Mouse (Mus musculus): ENCODE data around the gene Slc16a3.
A peak's percentile ranks its signal among the peaks of the same experiment; 100 is the strongest.

The Slc16a3 gene

DNA sequence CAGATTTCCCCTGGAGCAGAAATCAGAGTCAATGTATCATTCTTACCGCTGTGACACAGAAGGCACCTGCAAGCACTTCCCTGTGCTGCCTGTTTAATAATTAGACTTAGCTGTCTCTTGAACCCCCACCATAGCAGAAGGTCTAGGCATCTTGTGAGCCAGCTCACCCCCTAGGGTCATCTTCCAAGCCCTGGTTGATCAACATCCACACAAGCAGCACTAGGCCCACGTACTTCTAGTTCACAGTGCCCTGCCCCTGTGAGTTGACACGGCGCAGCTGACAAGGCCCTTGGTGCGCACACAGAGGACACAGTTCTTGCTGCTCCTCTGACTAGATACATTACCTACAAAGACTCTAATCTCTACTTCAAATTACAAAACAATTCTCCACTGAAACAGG, 21.5 kb downstream of the Slc16a3 start:
- no peak for ATAC-seq (ENCODE audit: insufficient number of reproducible peaks, low FRiP score, low TSS enrichment)

DNA sequence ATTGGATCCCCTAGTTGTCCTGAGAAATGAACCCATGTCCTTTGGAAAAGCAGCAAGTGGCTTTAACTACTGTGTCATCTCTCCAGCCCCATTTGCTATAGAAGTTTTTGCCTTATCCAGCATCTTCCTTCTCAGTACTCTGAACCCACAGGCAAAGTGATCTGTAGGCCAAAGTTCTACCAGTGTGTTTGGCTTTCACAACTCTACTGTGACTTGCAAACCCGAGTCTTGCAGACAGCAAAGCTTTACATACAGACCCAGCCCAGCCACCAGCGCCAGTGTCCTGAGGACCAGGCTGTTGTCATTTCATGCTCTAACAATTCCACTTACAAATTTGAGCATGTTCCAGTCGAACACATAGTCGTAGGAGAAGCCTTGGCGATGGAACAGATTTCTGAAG, 23.0 kb downstream of the Slc16a3 start:
- ATAC-seq (ENCODE audit: insufficient number of reproducible peaks, low FRiP score, low TSS enrichment) = no peak

DNA sequence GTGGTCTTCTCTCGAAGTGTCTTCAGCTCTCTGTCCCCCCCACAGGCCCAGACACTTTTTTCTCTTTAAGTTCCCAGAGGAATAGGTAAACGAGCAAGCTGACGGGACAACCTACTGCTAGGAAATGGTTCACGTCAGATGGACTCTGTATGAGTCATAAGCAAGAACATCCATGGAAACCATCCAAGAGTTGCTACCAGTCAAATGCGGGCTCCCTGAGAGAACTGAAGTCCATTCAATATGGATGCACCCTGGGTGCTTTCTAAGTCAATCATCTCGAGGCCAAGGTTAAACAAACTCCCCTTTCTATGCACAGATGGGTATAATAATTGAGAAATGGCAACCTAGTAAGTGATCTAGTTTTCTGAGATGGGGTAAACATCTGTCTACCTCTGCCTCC, 25.0 kb downstream of the Slc16a3 start:
- no peak for ATAC-seq (ENCODE audit: insufficient number of reproducible peaks, low FRiP score, low TSS enrichment)

DNA sequence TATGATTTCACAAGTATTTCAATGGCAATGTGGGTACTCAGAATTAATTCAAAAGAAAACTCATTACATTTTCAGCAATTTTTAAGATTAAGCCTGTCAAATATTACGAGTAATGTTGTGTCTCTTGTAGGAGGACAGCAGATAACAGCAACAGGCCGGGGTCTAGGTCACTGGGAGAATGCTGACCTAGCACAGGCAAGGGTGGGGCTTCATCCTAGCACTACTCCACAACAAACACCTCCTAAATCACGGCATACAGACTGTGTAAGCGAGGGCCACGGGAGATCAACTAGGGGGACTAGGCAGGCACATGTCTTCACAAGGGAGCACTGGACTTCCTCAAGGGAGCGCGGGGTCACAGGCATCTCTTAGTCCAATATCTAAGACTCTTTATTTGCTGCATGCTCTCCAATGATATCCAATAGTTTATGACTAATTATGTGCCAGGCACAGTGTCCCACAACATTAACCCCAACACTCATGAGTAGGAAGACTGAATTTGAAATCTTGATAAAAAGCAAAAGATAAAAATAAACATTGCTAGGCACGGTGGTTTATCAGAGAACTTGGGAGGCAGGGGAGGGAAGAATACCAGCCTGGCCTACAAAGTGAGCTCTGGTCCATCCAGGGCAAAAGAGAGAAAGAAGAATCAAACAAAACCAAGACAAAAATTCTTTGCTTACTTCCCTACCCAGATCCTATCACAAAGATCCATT, 31.6 kb downstream of the Slc16a3 start:
- no peak for ATAC-seq (ENCODE audit: insufficient number of reproducible peaks, low FRiP score, low TSS enrichment)

DNA sequence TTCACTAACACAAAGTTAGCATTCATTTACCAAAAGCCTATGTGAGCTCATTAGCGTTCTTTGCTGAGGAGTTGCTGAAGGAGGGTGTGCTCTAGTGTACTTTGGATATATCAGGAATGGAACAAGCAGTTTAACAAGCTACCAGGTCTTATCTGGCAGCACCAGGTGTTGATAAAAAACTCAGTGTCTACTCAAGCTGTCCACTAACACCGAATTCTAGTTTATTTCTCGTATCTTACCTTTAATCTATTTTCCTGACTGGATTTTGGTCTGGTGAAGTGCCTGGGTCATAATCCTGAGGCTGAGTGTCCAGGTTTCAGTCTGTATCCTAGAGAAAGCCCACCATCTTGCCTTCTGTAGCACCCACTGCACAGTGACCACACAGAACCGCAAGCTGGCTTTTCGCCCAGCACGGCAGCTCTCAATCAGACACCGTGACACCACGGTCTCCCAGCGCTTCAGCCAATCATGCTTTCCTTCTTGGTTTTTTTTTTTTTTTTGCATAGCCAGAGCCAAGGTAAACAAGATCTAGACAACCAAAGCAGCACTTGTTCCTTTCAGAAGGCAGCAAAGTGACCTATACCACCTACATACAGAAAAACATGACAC, 32.3 kb downstream of the Slc16a3 start:
- ATAC-seq (ENCODE audit: insufficient number of reproducible peaks, low FRiP score, low TSS enrichment) = no peak

DNA sequence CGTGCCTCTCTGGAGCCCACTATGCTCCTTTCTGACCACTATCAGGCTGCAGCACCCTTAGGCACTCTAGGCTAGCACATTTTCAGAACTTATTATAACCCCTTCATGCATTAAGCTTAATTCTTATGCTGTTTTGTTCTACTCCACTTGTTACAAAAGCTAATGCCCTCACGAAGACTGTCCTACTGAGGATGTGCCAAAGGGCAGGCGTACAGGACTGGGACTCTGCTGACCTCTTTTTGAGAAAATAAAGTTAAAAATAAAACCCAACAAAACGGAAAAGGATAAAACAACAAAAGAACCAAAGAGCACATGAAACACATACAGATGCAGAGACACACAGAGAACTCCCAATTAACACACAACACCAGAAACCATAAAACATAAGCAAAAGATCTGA, 33.4 kb downstream of the Slc16a3 start:
- ATAC-seq (ENCODE audit: insufficient number of reproducible peaks, low FRiP score, low TSS enrichment) = no peak

DNA sequence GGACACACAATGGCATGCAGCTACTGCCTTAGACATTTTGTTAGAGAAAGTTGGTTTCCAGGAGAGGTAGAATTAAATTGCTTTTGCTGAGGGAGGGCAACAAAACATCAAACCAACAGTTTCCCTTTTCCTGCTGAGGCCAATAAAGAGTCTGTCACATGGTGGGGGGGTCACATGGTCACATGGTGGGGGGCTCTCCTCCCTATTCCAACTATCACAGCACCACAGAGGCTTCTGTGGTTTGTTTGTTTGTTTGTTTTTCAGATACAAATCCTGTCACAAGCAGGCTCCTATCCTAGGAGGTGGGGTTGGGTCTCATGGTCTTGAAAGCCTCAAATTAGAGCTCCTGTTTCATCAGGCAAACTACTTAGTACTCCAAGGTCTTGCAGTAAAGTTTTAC, 34.2 kb downstream of the Slc16a3 start:
- no peak for ATAC-seq (ENCODE audit: insufficient number of reproducible peaks, low FRiP score, low TSS enrichment)

DNA sequence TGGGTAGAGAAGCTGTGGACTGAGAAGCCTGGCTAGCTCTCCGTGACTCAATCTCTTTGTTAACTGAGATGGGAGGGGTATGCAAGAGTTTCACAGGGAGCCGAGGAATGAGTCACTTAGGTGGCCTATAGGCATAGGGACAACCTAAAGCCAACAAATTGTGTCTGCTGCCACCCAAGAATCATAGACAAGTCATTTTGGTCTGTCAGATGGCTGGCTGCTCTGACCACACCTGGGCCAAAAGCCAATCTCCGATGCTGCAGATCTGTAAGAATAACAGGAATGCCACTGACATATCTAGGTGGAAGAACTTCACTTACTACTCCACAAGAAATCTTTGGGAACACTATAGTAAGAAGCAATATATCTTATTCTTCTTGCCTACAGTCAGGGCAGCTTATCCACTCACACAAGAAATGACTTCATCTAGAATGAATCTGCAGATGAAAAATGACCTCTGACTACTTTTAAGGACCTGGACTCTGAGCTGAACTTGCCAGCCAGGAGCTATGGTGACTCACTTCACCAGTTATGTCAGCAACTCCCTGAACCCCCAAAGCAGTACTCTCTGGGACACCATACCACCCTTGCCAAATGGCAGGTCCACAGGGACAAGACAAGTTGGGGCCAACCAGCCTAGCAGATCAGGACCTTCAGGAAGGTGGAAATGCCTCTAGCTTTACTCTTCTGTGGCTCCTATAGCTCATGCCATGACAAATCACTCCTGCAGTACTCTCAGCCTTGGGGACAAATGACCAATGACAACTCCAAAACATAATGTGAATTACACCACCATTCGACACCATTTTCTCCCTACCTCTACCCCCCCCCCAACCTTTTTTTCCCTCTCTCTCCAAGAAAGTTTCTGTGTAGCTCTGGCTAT, 36.4 kb downstream of the Slc16a3 start:
- no peak for ATAC-seq (ENCODE audit: insufficient number of reproducible peaks, low FRiP score, low TSS enrichment)

DNA sequence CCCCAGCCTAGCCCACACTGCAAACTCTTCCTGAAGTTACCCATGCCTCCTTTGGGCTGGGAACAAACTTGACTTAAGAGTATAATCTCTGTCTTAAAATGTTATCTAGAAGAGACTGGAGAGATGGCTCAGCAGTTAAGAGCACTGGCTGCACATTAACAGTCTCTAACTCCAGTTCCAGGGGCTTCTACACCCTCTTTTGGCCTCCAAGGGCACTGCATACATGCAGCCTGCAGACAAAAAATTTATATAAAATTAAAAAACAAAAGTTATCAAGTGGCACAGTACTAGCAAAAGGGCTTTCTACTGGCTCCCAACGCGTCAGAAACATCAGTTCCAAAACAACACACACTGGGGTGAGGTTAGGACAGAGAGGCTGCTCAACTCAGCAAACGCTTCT, 39.3 kb downstream of the Slc16a3 start:
- no peak for ATAC-seq (ENCODE audit: insufficient number of reproducible peaks, low FRiP score, low TSS enrichment)

DNA sequence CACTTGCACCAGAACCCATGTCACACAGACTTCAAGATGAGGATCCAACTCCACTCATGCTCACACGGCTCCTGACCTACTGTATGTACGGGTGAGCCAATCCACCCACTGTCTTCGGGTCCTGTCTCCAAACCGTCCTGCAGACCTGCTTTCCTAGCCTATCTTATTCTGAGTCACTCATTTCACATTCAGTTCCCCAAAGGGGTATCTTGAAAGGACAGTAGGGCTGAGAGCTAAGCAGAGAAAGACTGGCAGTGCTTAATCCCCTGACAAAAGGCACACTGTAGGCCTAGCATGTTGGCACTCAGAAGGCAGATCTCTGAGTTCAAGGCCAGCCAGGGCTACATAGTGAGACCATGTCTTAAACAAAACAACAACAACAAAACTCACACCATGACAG, 40.1 kb downstream of the Slc16a3 start:
- no peak for ATAC-seq (ENCODE audit: insufficient number of reproducible peaks, low FRiP score, low TSS enrichment)

DNA sequence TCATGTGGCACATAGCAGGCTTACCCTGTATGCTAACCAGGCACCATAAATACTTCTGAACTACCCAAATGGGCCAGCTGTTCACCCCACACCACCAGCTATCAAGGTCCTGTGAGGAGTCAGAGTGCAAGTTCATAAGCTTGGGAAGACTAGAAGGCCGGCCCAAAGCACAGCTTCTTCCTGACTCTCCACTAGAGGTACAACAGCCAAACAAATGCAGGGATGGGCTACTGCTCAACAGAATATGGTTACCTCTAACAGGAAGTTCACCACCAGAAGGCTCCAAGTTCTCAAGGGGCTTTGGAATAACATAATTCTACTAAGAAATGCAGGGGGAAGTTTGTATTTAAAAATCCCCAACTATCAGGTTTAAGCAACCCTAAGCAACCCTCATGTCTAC, 41.2 kb downstream of the Slc16a3 start:
- no peak for ATAC-seq (ENCODE audit: insufficient number of reproducible peaks, low FRiP score, low TSS enrichment)

DNA sequence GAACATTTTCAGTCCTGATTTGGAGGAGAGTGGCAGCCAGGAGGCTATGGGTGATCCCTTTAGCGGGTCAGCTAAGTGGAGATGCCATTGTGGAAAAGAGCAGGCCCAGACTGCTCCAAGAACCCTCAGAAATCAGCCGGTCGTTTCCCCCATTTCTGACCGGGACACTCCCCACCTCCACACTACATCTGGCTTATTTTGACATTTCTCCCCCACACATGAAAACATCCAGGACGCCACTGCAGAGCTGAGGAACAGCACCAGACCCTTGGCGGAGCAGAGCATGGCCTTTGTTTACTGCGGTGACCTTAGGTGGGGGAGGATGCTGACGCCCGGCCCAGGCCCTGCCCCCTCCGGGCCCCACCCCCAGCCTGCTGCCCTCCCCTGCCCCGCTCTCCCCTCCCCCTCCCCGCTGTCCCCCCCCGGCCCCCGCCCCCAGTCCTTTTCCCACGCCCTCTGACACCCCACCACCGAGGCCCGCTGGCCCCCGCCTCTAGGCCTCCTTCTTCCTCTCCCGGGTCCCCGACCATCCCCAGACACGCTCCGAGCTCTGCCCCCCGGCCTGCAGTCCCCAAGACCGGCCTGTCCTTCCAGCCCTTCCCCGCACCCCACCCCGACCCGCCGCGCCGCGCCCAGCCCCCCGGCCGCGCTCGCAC, 42.0 kb downstream of the Slc16a3 start:
- ATAC-seq (ENCODE audit: insufficient number of reproducible peaks, low FRiP score, low TSS enrichment) = no peak

DNA sequence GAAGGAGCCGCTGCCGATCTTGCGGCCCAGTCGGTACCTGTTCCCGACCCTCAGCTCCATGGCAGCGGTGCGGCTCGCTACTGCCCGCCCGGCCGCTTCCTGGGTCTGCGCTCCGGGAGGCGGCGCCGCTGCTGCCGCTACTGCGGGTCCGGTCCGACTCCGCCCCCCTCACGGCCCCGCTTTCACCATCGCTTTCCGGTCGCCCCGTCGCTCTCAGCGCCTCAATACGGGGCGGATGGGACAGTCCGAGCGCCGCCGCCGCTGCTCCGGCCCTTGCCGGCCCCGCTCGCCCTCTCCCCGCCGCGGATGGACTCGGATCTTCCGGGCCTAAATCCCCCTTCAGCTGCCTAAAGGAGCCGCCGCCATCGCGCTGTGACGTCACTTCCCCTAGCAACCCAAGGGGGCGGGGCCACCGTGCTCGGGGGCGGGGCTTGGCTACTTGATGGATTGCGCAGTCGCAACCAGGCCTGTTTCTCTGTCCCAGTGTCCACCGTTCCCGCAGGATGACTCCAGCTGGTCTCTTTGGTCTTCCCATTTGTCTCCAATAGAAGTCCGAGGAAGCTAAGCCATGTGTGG, 42.8 kb downstream of the Slc16a3 start, which contains the start of gene Csnk1d:
Gene Csnk1d (minus strand): TSS at position 380 of the 576 bp plus-strand sequence.
- ATAC-seq (ENCODE audit: insufficient number of reproducible peaks, low FRiP score, low TSS enrichment) = peak; percentile 74; the same call in 1 of the 2 replicates

DNA sequence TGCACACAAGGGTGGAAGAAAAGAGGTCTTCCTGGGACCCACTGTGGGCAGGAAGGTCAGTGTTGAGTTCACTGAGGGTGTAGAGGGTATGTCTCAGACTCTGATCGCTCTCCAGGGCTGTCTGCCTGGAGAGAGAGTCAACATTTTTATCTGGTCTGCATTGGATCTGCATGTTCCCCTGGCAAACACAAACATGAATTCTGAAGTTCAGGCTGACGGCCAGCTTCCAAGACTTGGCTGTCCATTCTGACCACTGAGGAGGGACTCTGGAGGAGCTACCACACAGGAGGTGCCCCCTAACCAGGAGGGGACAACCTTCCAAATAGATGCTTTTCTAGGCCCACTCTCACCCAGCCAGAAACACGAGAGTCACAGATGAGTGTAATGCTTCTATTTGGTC, 43.5 kb downstream of the Slc16a3 start:
- ATAC-seq (ENCODE audit: insufficient number of reproducible peaks, low FRiP score, low TSS enrichment) = no peak

DNA sequence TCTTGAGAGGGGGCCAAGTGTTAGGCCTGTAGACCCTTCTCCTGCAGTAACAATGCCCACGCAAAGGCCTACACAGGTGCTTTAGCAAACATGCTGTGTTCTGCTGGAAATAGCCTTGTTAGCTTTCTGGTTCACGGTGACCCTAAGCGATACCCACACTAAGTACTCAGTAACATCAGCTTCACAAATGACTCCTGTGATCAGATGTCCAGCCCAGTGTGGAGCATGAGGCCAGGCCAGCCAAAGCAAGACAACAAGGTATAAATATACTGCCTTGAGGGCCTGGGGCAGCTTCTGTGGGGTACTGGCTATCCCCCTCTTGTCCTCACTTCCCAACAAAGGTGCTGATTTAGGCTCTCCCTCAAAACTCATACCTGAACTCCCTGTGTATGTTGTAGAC, 44.8 kb downstream of the Slc16a3 start:
- ATAC-seq (ENCODE audit: insufficient number of reproducible peaks, low FRiP score, low TSS enrichment) = no peak

DNA sequence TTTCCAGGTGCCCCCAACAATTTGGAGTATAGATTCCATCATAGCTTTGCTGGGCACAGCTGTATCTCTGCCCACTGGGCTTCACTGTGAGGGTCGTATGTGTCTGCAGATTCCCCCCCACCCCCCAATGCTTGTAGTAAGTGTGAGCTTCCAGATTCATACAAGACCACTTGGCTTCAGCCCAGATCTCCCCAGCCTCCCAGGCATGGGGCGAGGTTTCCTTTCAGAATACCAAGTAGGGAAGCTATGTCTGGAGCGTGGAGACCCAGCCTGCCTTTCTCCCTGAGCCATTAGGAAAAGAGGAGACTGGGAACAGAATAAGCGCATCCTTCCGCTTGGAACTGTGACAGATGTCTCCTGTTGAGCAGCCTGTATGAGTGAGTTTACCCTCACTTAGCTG, 45.3 kb downstream of the Slc16a3 start:
- ATAC-seq (ENCODE audit: insufficient number of reproducible peaks, low FRiP score, low TSS enrichment) = no peak

DNA sequence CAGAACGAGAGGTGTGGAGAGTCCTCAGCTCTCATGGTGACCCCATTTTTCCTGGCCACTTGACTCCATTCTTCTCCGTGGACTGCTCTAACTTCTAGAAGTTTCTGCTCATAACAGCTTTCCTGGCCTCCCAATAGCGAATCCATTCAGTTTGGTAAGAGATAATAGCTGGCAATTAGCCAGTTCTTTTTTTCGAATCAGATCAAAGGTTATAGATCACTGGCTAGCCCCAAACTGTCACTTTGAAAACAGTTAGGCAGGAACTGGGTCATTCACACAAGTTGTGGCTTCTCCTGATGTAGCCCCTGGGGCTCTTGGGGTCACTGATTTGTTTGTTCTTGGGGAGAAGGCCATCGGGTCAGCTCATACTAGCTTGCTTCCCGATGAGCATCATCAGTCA, 46.5 kb downstream of the Slc16a3 start:
- no peak for ATAC-seq (ENCODE audit: insufficient number of reproducible peaks, low FRiP score, low TSS enrichment)

DNA sequence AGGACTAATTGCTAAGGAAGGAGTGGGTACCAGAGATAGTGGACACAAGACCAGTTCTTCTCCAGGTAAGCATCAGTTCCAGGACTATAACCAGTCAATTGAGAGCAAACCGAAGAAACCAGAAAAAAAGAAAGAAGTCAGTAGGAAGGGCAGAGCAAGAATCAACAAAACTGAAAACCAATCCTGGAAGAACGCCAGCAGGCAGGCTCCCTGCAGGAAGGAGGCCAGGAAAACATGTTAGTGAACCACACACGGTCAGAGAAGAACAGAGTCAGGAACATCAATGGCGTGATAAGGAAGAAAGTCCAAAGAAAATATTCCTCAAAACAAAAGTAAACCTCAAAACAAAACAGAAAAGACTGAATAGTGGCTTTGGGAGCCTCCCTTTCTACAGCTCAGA, 53.7 kb downstream of the Slc16a3 start:
- ATAC-seq (ENCODE audit: insufficient number of reproducible peaks, low FRiP score, low TSS enrichment) = no peak

DNA sequence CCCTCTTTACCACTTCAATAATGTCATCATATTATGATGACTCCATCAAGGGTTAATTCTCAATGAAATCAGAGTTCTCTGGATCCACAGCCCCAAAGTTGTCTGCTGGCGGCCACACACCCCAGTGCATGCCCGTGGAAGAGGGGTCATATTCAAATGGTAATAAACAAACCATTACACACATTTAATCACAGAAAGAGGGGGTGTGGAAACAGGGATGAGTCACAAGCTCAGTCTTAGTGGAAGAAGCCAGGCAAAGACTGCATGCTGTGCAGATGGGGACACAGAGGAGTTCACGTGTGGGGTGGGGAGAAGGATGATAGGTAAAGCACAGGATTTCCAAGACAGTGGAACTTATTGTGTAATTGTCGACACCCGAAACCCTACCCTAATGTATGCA, 56.0 kb downstream of the Slc16a3 start:
- no peak for ATAC-seq (ENCODE audit: insufficient number of reproducible peaks, low FRiP score, low TSS enrichment)

DNA sequence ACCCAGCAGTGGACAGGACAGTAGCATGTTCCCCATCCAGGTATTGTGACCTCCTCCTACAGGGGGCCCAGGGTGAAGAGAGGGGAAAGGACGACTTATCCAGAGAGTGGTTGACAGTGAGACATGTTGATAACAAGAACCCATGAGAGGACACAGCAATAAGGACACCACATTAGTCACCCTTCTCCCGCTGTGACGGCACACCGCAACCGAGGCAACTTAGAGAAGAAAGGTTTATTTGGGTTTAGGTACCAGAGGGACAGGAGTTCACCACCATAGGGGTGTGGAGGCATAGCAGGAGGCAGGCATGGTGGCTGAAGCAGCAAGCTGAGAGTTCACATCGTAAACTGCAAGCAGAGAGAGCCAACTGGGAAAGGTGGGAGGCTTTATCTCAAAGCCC, 57.9 kb downstream of the Slc16a3 start:
- ATAC-seq (ENCODE audit: insufficient number of reproducible peaks, low FRiP score, low TSS enrichment) = no peak

Data from cerebellum, adult (tissue).